Mouse (Mus musculus) gastrocnemius, adult 2 months (tissue): ENCODE data around the gene Ech1. TPM values are rescaled to one million over a fixed set of nuclear protein-coding genes. Genes with fewer than 3 reads are reported as not detected.
A peak's percentile ranks its signal among the peaks of the same experiment; 100 is the strongest.

Experiments
- DNase-seq: peaks from one replicate; pipeline ENCODE4 v3.0.0; 2022
- H3K27ac ChIP-seq: fragments of 200-600 bp; 2 replicates; pipeline ENCODE4 v1.8.1; 2022; ENCODE audit warnings: mild to moderate bottlenecking
- H3K4me3 ChIP-seq: fragments of 200-600 bp; 2 replicates; pipeline ENCODE4 v1.8.1; 2022; ENCODE audit warnings: mild to moderate bottlenecking, moderate library complexity
- CTCF ChIP-seq: fragments of 200-600 bp; IDR thresholded peaks from 2 replicates; pipeline ENCODE4 v1.8.1; 2022; ENCODE audit warnings: antibody characterized with exemption, mild to moderate bottlenecking, moderate library complexity
- intact Hi-C: fragments of 180-260 bp; cut with DNase I; formaldehyde crosslinking; loops from one replicate; pipeline ENCODE4 v1.15.1; 2025
- total RNA-seq, 2 experiments: library from RNA; stranded (reverse); gene quantifications; 2 replicates each; pipeline ENCODE4 v1.2.3; 2021

Ech1 gene
- total RNA-seq, 2 experiments from 2014 or later: 173 to 338 TPM

GRCm38 (mm10) chr7:28808221-28808941 is 16.6 kb upstream of the Ech1 start, which contains the start of gene Hnrnpl:
Gene Hnrnpl, plus strand, starts transcription at chr7:28808541.
- peak; percentile 59 for DNase-seq
- intact Hi-C loops: loop anchor here (5.0 kb wide), 1 partner anchor 164 kb away; no protein-coding TSS in a partner anchor
- no peak for TF ChIP-seq CTCF
- H3K27ac ChIP-seq: peak within 1 kb of the TSS; percentile 100
- H3K4me3 ChIP-seq: peak within 1 kb of the TSS; percentile 87

- DNase-seq: peak; percentile 98
- intact Hi-C loops: loop anchor here (5.0 kb wide), 1 partner anchor 163 kb away; no protein-coding TSS in a partner anchor
- TF ChIP-seq CTCF: no peak
These were observed 16.0 kb upstream of the Ech1 start for GRCm38 (mm10) chr7:28808957-28809393.

GRCm38 (mm10) chr7:28809401-28810089 is 15.5 kb upstream of the Ech1 start:
- intact Hi-C loops: loop anchor here (5.0 kb wide), 1 partner anchor 163 kb away; no protein-coding TSS in a partner anchor
- Histone ChIP-seq H3K27ac (peak overlapping the region; percentile 100), H3K4me3 (peak overlapping the region; percentile 87)
- TF ChIP-seq CTCF: no peak
- peak; percentile 76 for DNase-seq

More at GRCm38 (mm10) chr7:28808957-28809393, 16.0 kb upstream of the Ech1 start:
- peak overlapping the region; percentile 100 for H3K27ac ChIP-seq
- H3K4me3 ChIP-seq: peak overlapping the region; percentile 87

GRCm38 (mm10) chr7:28810107-28811066 is 14.6 kb upstream of the Ech1 start:
- DNase-seq: peak; percentile 98
- intact Hi-C loops: no loop called here
- peak overlapping the region; percentile 91 for H3K4me3 ChIP-seq
- TF ChIP-seq CTCF: peak; percentile 61
- H3K27ac ChIP-seq: peak overlapping the region; percentile 100

- TF ChIP-seq CTCF: no peak
- DNase-seq: peak; percentile 98
- Histone ChIP-seq H3K27ac (peak overlapping the region; percentile 100), H3K4me3 (peak overlapping the region; percentile 91)
- intact Hi-C loops: no loop called here
These were observed 13.8 kb upstream of the Ech1 start for GRCm38 (mm10) chr7:28811228-28811627.

GRCm38 (mm10) chr7:28811640-28812275 is 13.3 kb upstream of the Ech1 start:
- H3K27ac ChIP-seq: peak overlapping the region; percentile 100
- H3K4me3 ChIP-seq: peak overlapping the region; percentile 91
- intact Hi-C loops: loop anchor here (1.0 kb wide), 1 partner anchor 12 kb away; no protein-coding TSS in a partner anchor
- no peak for TF ChIP-seq CTCF
- no peak for DNase-seq

GRCm38 (mm10) chr7:28812436-28812835 is 12.6 kb upstream of the Ech1 start:
- TF ChIP-seq CTCF: no peak
- intact Hi-C loops: loop anchor here (1.0 kb wide), 1 partner anchor 11 kb away; no protein-coding TSS in a partner anchor
- Histone ChIP-seq H3K4me3 (peak overlapping the region; percentile 91), H3K27ac (peak overlapping the region; percentile 100)
- DNase-seq: no peak

GRCm38 (mm10) chr7:28812949-28813348 is 12.1 kb upstream of the Ech1 start:
- TF ChIP-seq CTCF: peak; percentile 43
- intact Hi-C loops: loop anchor here (1.0 kb wide), 1 partner anchor 10 kb away; no protein-coding TSS in a partner anchor
- DNase-seq: no peak
- peak overlapping the region; percentile 100 for H3K27ac ChIP-seq
- H3K4me3 ChIP-seq: peak overlapping the region; percentile 91

- TF ChIP-seq CTCF: no peak
- intact Hi-C loops: no loop called here
- DNase-seq: no peak
- Histone ChIP-seq H3K4me3 (no peak overlapping the region), H3K27ac (no peak overlapping the region)
These were observed 10.5 kb upstream of the Ech1 start for GRCm38 (mm10) chr7:28814306-28815034.

- TF ChIP-seq CTCF: no peak
- intact Hi-C loops: no loop called here
- H3K27ac ChIP-seq: no peak overlapping the region
- H3K4me3 ChIP-seq: no peak overlapping the region
- DNase-seq: no peak
These were observed 9.8 kb upstream of the Ech1 start for GRCm38 (mm10) chr7:28815230-28815629.

GRCm38 (mm10) chr7:28816201-28816600 is 8.8 kb upstream of the Ech1 start:
- no peak for DNase-seq

More at GRCm38 (mm10) chr7:28816201-28816600, 8.8 kb upstream of the Ech1 start:
- intact Hi-C loops: no loop called here
- 0 out of 2 replicates have a peak overlapping the region, but pooled peaks have one; percentile 16 for H3K27ac ChIP-seq
- no peak for TF ChIP-seq CTCF
- H3K4me3 ChIP-seq: 0 out of 2 replicates have a peak overlapping the region, but pooled peaks have one; percentile 15
